18 mouse cellular contexts compared by ENCODE assay signal in the genomic region with DNA sequence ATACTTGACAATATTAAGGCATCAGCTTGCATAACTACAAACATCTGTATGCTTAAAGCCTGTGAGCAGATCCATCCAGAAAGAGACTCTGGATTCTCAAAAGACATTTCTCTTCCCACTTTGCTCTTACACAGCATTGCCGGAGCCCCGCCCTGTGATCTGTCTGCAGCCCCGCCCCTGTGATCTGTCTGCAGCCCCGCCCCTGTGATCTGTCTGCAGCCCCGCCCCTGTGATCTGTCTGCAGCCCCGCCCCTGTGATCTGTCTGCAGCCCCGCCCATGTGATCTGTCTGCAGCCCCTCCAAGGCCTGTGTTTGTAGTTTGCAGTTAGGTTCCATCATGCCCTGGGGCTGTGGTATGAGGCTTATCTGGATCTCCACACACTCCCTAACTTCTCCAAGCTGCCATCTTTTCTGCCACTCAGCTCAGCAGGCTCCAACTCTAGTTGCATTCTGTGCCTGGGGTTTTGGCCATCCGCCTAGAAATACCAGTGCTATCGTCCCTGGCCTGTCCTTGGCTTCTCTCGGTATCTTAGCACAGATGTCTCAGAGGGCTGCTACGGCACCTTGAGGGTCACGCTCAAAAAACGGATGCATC.
DNase-seq lines count a peak whose midpoint lies in the region; ATAC-seq and TF ChIP-seq lines count a peak whose summit lies in the region.
"Had no signal": no experiment of that assay in that cellular context is flagged by ENCODE, and none has a peak within 500 bp of the region (broad histone marks: within the 10 kb centered on the region; RNA-seq: fewer than 3 reads in every experiment).

No protein-coding gene starts in this region.

- peak; percentile 1 to 3 for DNase-seq in heart, adult 18-20 months
- no peak for DNase-seq in heart, postnatal 25 days (ENCODE audit: low spot score)
- DNase-seq in midbrain, postnatal 0 days (ENCODE audit: low spot score): peak; percentile 49
- DNase-seq in midbrain, embryonic 11.5 days (ENCODE audit: low spot score, missing footprints): no peak
- DNase-seq in adrenal gland, postnatal 10 days: peak; percentile 49
- DNase-seq in testis, postnatal 10 days (ENCODE audit: low spot score): peak; percentile 63
- DNase-seq in spleen, postnatal 10 days (ENCODE audit: low spot score in 2 of 2): no peak
- no peak for DNase-seq in gastrocnemius, postnatal 36 days
- DNase-seq: B cell, adult 2 months; gastrocnemius, adult 2 months; kidney, postnatal 10 days; liver, embryonic 13.5 days had no signal

- H3K27me3 ChIP-seq in midbrain, postnatal 0 days (ENCODE audit: insufficient read depth, low read length): no peaks in the 10 kb centered on the region
- no peaks in the 10 kb centered on the region for H3K27me3 ChIP-seq in midbrain, embryonic 11.5 days (ENCODE audit: control insufficient read depth, insufficient read depth, low read length)
- H3K27me3 ChIP-seq: intestine, embryonic 15.5 days; liver, embryonic 13.5 days; midbrain, embryonic 15.5 days; neural tube, embryonic 12.5 days had no signal

- no peak overlapping the region for H3K4me3 ChIP-seq in midbrain, postnatal 0 days (ENCODE audit: low read depth, low read length)
- H3K4me3 ChIP-seq in midbrain, embryonic 11.5 days (ENCODE audit: low read depth, low read length): no peak overlapping the region
- H3K4me3 ChIP-seq: gastrocnemius, adult 2 months; intestine, embryonic 15.5 days; liver, embryonic 13.5 days; midbrain, embryonic 15.5 days; neural tube, embryonic 12.5 days had no signal

- no peak overlapping the region for H3K9ac ChIP-seq in midbrain, postnatal 0 days (replicated peaks; ENCODE audit: low read length, poor library complexity, severe bottlenecking)
- H3K9ac ChIP-seq in midbrain, embryonic 11.5 days (ENCODE audit: low read length): no peak overlapping the region
- H3K9ac ChIP-seq: intestine, embryonic 15.5 days; liver, embryonic 13.5 days; midbrain, embryonic 15.5 days; neural tube, embryonic 12.5 days had no signal

- H3K4me2 ChIP-seq in midbrain, postnatal 0 days (ENCODE audit: low read depth, low read length, poor library complexity, severe bottlenecking): no peak overlapping the region
- no peak overlapping the region for H3K4me2 ChIP-seq in midbrain, embryonic 11.5 days
- H3K4me2 ChIP-seq: intestine, embryonic 15.5 days; liver, embryonic 13.5 days; midbrain, embryonic 15.5 days; neural tube, embryonic 12.5 days had no signal

- no peak for ATAC-seq in midbrain, postnatal 0 days (ENCODE audit: low FRiP score)
- no peak for ATAC-seq in midbrain, embryonic 11.5 days (ENCODE audit: low FRiP score)
- ATAC-seq: activated CD4-positive, CD25-positive, alpha-beta regulatory T cell, adult 4 months; forebrain, embryonic 14.5 days; intestine, embryonic 15.5 days; midbrain, embryonic 15.5 days had no signal

- TF ChIP-seq CTCF in midbrain, postnatal 0 days (IDR thresholded peaks at IDR 0.05): no peak

- H3K9me3 ChIP-seq in midbrain, postnatal 0 days (ENCODE audit: low read length): no peaks in the 10 kb centered on the region
- no peaks in the 10 kb centered on the region for H3K9me3 ChIP-seq in midbrain, embryonic 11.5 days (ENCODE audit: control insufficient read depth, low read length)
- H3K9me3 ChIP-seq: intestine, embryonic 15.5 days; midbrain, embryonic 15.5 days; neural tube, embryonic 12.5 days had no signal

- WGBS in midbrain, postnatal 0 days: 63% methylated on average over 13 of the region's 13 CpGs
- WGBS in midbrain, embryonic 11.5 days: 79% methylated on average over 11 of the region's 13 CpGs

- H3K4me1 ChIP-seq in midbrain, postnatal 0 days (ENCODE audit: insufficient read depth, low read length): no peaks in the 10 kb centered on the region
- no peaks in the 10 kb centered on the region for H3K4me1 ChIP-seq in midbrain, embryonic 11.5 days (ENCODE audit: control insufficient read depth, insufficient read depth, low read length)
- H3K4me1 ChIP-seq: intestine, embryonic 15.5 days; liver, embryonic 13.5 days; midbrain, embryonic 15.5 days; neural tube, embryonic 12.5 days had no signal

- no peaks in the 10 kb centered on the region for H3K36me3 ChIP-seq in midbrain, postnatal 0 days (ENCODE audit: insufficient read depth, low read length)
- no peaks in the 10 kb centered on the region for H3K36me3 ChIP-seq in midbrain, embryonic 11.5 days (ENCODE audit: control insufficient read depth, insufficient read depth, low read length)
- H3K36me3 ChIP-seq: intestine, embryonic 15.5 days; liver, embryonic 13.5 days; midbrain, embryonic 15.5 days; neural tube, embryonic 12.5 days had no signal

- no peak overlapping the region for H3K27ac ChIP-seq in midbrain, postnatal 0 days (ENCODE audit: low read depth, low read length)
- H3K27ac ChIP-seq in midbrain, embryonic 11.5 days (ENCODE audit: low read depth, low read length): no peak overlapping the region
- H3K27ac ChIP-seq: gastrocnemius, adult 2 months; intestine, embryonic 15.5 days; liver, embryonic 13.5 days; macrophage; midbrain, embryonic 15.5 days; neural tube, embryonic 12.5 days had no signal

- intact Hi-C loops in heart, postnatal 25 days (cut with DNase I): no loop called here
- intact Hi-C loops in gastrocnemius, postnatal 36 days (cut with DNase I): no loop called here

Comparison
In these comparisons a context has a peak if more than half of its experiments do, and no peak if none do; other contexts are left out.
1. DNase-seq: peak in heart, adult 18-20 months (2 of 2), midbrain, postnatal 0 days (single experiment), adrenal gland, postnatal 10 days (single experiment) and testis, postnatal 10 days (single experiment); none in heart, postnatal 25 days (single experiment), midbrain, embryonic 11.5 days (single experiment), spleen, postnatal 10 days (0 of 2) and gastrocnemius, postnatal 36 days (0 of 2).